Mouse (Mus musculus) liver, postnatal 0 days (tissue): ENCODE measurements around the gene Panx3. TPM values are rescaled to one million over a fixed set of nuclear protein-coding genes. Genes with fewer than 3 reads are reported as not detected.

Experiments used
- ATAC-seq: fragments of 200-750 bp; cut with Nextera tagmentation; 2 replicates; pipeline ENCODE4 v1.8.0; 2017; ENCODE audit warnings: mild to moderate bottlenecking, moderate library complexity
- DNase-seq: peaks from one replicate; pipeline ENCODE4 v3.0.0-alpha.2; 2016
- H3K27ac ChIP-seq: fragments of 300-500 bp; sonication (generic); 2 replicates; pipeline ENCODE4 v1.5.1; 2014; ENCODE audit warnings: antibody characterized with exemption, moderate library complexity, mild to moderate bottlenecking, low read depth
- H3K27me3 ChIP-seq: fragments of 300-500 bp; sonication (generic); 2 replicates; pipeline ENCODE4 v1.6.1; 2014; ENCODE audit warnings: low read length, control low read depth, mixed read lengths; ENCODE audit not compliant: insufficient read depth
- H3K36me3 ChIP-seq: fragments of 300-500 bp; sonication (generic); replicated peaks from 2 replicates; pipeline ENCODE4 v1.6.1; 2014; ENCODE audit warnings: mild to moderate bottlenecking, control low read depth, low read length, moderate library complexity, mixed read lengths; ENCODE audit not compliant: insufficient read depth
- H3K4me1 ChIP-seq: fragments of 300-500 bp; sonication (generic); 2 replicates; pipeline ENCODE4 v1.6.1; 2014; ENCODE audit warnings: antibody characterized with exemption, mild to moderate bottlenecking, control low read depth; ENCODE audit not compliant: insufficient read depth
- H3K4me2 ChIP-seq: fragments of 300-500 bp; sonication (generic); 2 replicates; pipeline ENCODE4 v1.6.1; 2014; ENCODE audit warnings: low read depth, mild to moderate bottlenecking, low read length, moderate library complexity, mixed read lengths
- H3K4me3 ChIP-seq: fragments of 300-500 bp; sonication (generic); 2 replicates; pipeline ENCODE4 v1.5.1; 2014; ENCODE audit warnings: low read depth, low read length
- H3K9ac ChIP-seq: fragments of 300-500 bp; sonication (generic); replicated peaks from 2 replicates; pipeline ENCODE4 v1.6.1; 2014; ENCODE audit warnings: mild to moderate bottlenecking, moderate library complexity
- H3K9me3 ChIP-seq: fragments of 300-500 bp; sonication (generic); 2 replicates; pipeline ENCODE4 v1.6.1; 2016; ENCODE audit warnings: mild to moderate bottlenecking, control low read depth, low read length, mixed read lengths
- CTCF ChIP-seq: sonication (generic); IDR thresholded peaks from 2 replicates; pipeline ENCODE4 v1.5.1; 2016; ENCODE audit warnings: antibody characterized with exemption, low read depth
- EP300 ChIP-seq: IDR thresholded peaks from 2 replicates; pipeline ENCODE4 v1.6.1; 2016; ENCODE audit warnings: antibody characterized with exemption, low read depth, mild to moderate bottlenecking
- WGBS: fragments of 180-500 bp; shearing (Covaris S2); extraction: QIAGEN DNeasy Blood & Tissue Kit; methylation state at CpG from one replicate; pipeline ENCODE4 v1.1.7; 2014; ENCODE audit not compliant: insufficient replicate concordance; 5-methylcytosine and 5-hydroxymethylcytosine counted together
- polyA plus RNA-seq: library from polyadenylated mRNA; unstranded; fragments of >200 nt; fragmentation: Nextera tagmentation; extraction: Ambion mirVana; gene quantifications from 2 replicates; pipeline ENCODE4 v1.2.1, GENCODE M21; 2015

Panx3 gene
- polyA plus RNA-seq, 1 experiment from 2014 or later = not detected

DNA sequence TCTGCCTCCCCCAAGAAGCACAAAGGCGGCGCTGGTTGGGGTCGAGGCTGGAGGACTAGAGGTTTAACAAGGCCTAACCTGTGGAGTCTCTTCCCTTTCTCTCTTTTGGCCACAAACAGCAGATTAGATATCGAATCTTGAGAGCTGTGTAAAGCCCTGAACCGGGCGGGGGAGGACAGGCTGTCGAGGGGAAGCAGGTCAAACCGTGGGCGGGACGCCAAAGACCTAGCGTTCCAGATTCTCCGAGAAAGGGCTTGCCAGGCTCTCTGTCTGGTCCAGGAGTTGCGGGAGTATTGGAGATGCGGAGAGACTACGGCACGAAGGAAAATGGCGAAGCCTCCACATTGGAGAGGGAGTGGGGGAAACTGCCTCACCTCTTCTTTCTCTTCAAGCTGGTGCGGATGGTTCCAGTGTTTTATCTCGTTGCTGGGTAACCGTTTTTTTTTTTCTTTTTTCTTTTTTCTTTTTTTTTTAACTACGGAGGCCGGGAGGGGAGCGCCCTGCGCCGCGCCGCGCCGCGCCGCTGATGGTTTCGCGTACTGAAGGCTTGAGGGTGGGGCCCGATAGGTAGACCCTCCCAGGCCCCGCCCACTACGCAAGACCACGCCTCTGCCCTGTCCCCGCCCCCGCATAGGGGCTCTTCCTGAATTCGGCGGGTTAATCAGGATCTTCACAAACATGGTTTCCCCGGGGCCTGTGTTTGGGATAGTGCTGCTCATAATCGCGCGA lies 55.7 kb downstream of the Panx3 start, which contains the start of gene Spa17:
Gene Spa17 (minus strand): TSS at position 541 of the 729 bp plus-strand sequence.
- H3K27me3 ChIP-seq = no peaks in the 10 kb centered on the region
- H3K4me3 ChIP-seq = peak within 1 kb of the TSS; percentile 62
- no peaks in the 10 kb centered on the region for H3K9me3 ChIP-seq
- ATAC-seq (peak; percentile 98), DNase-seq (peak; percentile 92)
- peaks cover 13% of the 10 kb centered on the region for H3K4me1 ChIP-seq
- no peaks in the 10 kb centered on the region for H3K36me3 ChIP-seq
- under 1% methylated on average over 45 of the region's 45 CpGs for whole genome bisulfite sequencing
- peak within 1 kb of the TSS; percentile 59 for H3K9ac ChIP-seq
- H3K4me2 ChIP-seq = peak within 1 kb of the TSS; percentile 79
- H3K27ac ChIP-seq = peak within 1 kb of the TSS; percentile 63
- TF ChIP-seq CTCF (no peak), EP300 (peak; percentile 80)

Other genes with a start within 250 kb of the Panx3 start
- 0.05 and 0.06 TPM in 2 replicates for gene Robo3, start 236.0 kb downstream of the Panx3 start, polyA plus RNA-seq
- gene Msantd2, start 179.9 kb downstream of the Panx3 start, polyA plus RNA-seq = 3.0 and 3.3 TPM in 2 replicates
- gene Esam, start 141.2 kb downstream of the Panx3 start, polyA plus RNA-seq = 16.2 and 18.2 TPM in 2 replicates
- 0.88 and 1.3 TPM in 2 replicates for gene Vsig2, start 130.0 kb downstream of the Panx3 start, polyA plus RNA-seq
- 7.4 and 9.3 TPM in 2 replicates for gene Nrgn, start 116.3 kb downstream of the Panx3 start, polyA plus RNA-seq
- gene Siae, start 113.5 kb downstream of the Panx3 start, polyA plus RNA-seq = 5.1 and 5.2 TPM in 2 replicates
- gene Spa17, start 55.5 kb downstream of the Panx3 start, polyA plus RNA-seq = 2.2 and 2.5 TPM in 2 replicates
- gene Tbrg1, start 11.9 kb downstream of the Panx3 start, polyA plus RNA-seq = 59.7 and 60.5 TPM in 2 replicates
- not detected in 2 replicates for gene Olfr160, start 47.0 kb upstream of the Panx3 start, polyA plus RNA-seq
- not detected in 2 replicates for gene Olfr874, start 75.9 kb upstream of the Panx3 start, polyA plus RNA-seq
- not detected in 2 replicates for gene Olfr875, start 102.6 kb upstream of the Panx3 start, polyA plus RNA-seq
- gene Olfr876, start 133.8 kb upstream of the Panx3 start, polyA plus RNA-seq = not detected in 2 replicates
- gene Olfr877, start 185.0 kb upstream of the Panx3 start, polyA plus RNA-seq = not detected in 2 replicates
- gene Olfr145, start 227.5 kb upstream of the Panx3 start, polyA plus RNA-seq = not detected in 2 replicates
- not detected in 2 replicates for gene Olfr878, start 248.6 kb upstream of the Panx3 start, polyA plus RNA-seq